Mouse (Mus musculus) brain, embryonic 14.5 days (tissue): Measurements from ENCODE around the gene Pex26. TPM values are rescaled to one million over a fixed set of nuclear protein-coding genes. Genes with fewer than 3 reads are reported as not detected.
A peak's percentile ranks its signal among the peaks of the same experiment; 100 is the strongest.

ENCODE experiments used
- DNase-seq: peaks from one replicate; pipeline ENCODE4 v3.0.0-alpha.2; 2011; ENCODE audit warnings: low read depth
- CTCF ChIP-seq: fragments of 200-500 bp; IDR thresholded peaks from 2 replicates; pipeline ENCODE4 v1.5.1; 2012; ENCODE audit warnings: inconsistent platforms, mild to moderate bottlenecking, moderate library complexity, borderline replicate concordance; ENCODE audit not compliant: insufficient read depth, insufficient read length; ENCODE audit errors: extremely low read depth
- POLR2A ChIP-seq: fragments of 200-500 bp; IDR thresholded peaks from 2 replicates; pipeline ENCODE4 v1.6.1; 2012; ENCODE audit warnings: mild to moderate bottlenecking, inconsistent platforms, borderline replicate concordance; ENCODE audit not compliant: poor library complexity, insufficient read depth, insufficient read length, severe bottlenecking; ENCODE audit errors: extremely low read depth
- polyA plus RNA-seq: library from polyadenylated mRNA; depleted of rRNA; stranded (reverse); fragments of >200 nt; gene quantifications from 2 replicates; pipeline ENCODE4 v1.2.3, GENCODE M21; 2012; rRNA removed

Gene Pex26
- polyA plus RNA-seq: 23.3 and 25.3 TPM in 2 replicates

DNA sequence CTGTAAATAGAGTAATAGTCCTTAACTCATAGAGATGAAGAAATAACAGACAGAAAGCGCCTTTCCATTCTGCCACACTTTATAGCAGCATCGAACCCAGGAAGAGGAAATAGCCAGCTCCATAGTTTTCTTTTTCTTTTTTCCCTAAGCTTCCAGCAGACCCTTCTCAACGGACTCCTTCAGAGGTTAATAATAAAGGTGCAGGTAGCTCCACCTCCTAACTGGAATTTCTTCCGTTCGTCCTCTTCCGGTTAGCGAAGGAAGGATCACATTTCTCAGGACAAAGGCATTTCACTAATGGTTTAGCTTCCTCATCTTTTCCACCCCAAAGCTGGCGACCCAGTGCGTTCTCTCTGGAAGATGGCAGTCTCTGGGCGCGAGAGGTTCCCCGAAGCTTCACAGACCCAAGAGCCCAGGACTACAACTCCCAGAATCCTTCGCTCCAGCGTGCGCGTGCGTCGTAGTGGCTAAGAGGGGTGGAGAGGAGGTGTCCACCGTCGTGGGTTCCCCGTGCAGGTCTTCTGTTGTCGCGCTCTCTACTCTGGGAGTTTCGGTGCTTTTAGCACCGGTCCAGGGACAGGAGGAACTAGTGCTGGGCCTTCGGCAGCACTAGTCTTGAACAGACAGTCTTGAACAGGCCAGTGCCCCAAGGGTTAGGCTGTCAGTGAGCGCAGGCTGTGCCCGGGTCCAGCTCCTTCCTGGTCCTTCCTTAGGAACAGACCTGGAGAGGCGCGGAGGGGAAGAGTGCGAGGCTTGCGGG, at the start of gene Pex26:
TSS of gene Pex26 (plus strand) at position 254 of the 760 bp plus-strand sequence.
- peak; percentile 97 for DNase-seq
- TF ChIP-seq POLR2A (peak; percentile 61; the same call in 1 of the 2 replicates), CTCF (no peak)

DNA sequence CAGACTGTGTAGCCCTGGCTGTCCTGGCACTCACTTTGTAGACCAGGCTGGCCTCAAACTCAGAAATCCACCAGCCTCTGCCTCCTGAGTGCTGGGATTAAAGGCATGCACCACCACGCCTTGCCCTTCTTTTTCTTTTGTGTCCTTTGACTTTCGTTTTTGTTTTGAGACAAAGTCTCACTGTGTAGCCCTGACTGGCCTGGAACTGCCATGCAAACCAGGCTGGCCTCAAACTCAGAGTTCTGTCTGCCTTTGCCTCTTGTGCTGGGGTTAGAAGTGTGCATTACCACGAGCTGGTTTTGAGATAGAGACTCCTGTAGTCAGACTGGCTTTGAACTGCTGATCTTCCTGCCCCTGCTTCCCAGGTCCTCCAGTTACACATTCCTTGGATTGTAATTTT, 49.2 kb upstream of the Pex26 start:
- TF ChIP-seq CTCF (no peak), POLR2A (no peak)
- no peak for DNase-seq

DNA sequence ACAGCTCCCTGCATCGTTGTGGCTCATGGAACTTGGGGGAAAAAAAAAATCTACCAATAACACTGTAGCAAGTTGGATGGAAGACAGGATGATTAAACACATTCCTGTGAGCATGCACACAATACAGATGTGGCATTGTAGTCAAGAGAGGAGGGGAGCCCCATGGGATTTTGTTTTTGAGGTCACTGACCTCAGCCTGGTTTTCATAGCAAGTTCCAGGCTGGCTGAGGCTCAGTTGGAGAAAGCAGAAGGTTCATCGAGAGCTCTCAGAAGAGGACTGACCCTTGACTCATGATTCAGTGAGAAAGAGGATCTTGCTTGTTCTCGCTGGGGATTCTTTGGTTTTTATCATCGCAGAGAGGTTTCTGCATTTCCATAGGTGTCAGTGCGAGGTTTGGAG, 48.6 kb upstream of the Pex26 start:
- TF ChIP-seq POLR2A (no peak), CTCF (no peak)
- no peak for DNase-seq

DNA sequence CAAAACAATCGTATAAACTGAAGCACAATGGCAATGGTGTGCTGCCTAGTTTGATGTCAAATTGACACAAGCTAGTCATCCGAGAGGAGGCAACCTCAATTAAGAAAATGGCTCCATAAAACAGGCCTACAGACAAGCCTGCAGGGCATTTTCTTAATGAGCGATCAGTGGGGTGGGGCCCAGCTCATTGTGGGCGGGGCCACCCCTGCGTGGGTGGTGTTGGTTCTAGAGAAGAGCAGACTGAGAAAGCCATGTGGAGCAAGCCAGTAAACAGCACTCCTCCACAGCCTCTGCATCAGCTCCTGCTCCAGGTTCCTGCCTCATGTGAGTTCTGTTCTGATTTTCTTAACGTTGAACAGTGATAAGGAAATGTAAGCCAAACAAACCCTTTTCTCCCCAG, 46.2 kb upstream of the Pex26 start:
- TF ChIP-seq POLR2A (no peak), CTCF (no peak)
- no peak for DNase-seq

DNA sequence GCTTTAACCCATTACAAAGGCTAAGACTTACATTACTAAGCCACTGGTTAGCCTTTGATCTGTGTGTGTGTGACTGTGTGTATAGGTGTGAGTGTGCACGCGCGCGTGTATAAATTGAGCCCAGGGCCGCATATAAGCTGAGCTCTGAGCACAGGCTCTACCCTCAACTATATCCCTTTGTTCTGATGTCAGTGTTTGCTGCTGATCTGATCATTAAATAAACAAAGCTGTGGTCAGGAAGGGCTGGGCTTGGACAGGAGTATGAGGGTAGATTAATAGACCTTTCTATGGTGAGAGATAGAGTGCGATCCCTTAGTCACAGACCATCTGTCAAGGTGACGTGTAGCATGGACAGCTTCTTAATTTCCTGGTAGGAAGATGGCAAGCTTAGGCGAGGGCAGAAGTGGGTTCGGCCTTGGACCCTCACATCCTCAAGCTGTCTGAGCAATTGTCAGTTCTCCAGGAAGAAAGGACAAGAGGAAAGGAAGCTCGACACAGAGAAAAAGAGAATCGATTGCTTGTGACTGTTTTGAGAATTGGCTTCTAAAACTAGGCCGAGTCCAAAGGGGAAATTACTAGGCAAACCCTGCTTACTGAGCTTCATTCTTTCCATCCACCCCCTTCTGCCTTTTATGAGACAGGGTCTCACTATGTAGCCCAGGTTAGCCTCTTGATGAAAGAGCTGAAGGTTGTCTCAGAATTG, 45.0 kb upstream of the Pex26 start:
- DNase-seq: no peak
- no peak for TF ChIP-seq POLR2A
- TF ChIP-seq CTCF: no peak

DNA sequence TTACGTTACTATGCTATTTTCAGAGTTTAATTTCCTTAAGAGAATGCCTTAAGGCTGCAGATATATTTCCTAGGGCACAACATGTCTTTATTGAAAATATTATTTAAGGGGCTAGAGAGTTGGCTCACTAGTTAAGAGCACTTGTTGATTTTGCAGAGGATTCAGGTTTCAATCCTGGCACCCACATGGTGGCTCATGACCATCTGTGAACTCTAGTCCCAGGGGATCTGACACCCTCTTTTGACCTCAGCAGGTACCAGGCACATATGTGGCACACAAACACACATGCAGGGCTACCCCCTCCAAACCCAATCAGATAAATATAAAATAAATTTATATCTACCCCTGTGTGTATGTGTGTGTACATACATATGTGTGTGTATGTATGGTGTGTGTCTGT, 44.2 kb upstream of the Pex26 start:
- TF ChIP-seq CTCF (no peak), POLR2A (no peak)
- DNase-seq: no peak

DNA sequence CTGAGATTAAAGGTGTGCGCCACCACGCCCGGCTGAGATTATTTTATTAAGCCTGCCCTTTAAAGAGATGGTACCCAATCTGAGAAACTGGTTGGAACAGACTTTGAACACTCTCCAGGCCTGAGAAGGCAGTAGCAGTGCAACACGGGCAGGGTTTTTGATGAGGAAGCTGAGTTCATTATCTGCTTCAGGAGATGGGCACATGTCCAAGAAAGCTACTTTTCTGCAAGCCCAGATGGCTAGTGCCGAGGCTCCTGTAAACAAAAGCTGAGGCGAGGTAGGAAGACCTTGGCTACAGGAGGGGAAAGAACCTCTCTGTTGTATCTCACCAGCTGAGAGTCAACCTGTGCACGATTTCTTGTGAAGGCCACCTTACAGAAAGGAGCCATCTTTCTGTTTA, 41.2 kb upstream of the Pex26 start:
- no peak for TF ChIP-seq POLR2A
- no peak for TF ChIP-seq CTCF
- DNase-seq: peak; percentile 28

DNA sequence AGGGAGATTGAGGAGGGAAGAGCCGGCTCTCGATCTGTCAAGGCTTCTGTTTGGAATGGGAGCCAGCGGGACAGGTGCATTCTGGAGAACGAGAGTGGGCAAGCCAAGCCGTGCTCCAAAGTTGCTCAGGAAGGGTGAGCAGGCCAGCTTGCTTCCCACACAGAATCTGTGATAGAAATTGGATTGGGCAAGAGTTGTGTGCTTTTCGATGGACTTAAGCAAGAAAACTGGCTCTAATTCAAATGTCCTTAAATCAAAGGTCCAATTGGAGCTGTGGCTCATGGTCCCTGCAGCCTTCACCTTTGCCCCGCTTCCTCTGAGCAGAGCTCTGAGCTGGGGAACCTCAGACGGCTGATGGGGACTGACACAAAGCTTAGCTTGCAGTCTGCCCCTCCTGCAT, 40.0 kb upstream of the Pex26 start:
- TF ChIP-seq CTCF (no peak), POLR2A (no peak)
- no peak for DNase-seq

DNA sequence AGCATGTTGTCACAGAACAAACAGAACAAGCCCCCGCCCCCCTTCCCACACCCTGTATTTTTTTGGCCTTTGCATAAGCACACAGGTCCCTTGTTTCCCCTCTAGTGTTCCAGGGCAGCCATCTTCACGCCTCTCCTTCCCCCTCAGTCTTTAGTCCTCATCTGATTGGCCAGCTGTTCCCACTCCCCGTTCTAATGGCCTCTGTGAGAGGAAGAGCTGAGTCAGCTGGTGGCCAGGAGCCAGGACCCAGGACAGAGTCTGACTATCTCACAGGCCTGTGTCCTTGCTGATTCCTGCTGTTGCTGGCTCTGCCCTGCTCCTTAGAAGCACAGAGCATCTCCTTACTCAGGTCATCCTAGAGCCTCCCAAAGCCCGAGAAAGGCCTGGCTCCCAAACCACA, 39.4 kb upstream of the Pex26 start:
- DNase-seq: peak; percentile 67
- TF ChIP-seq CTCF: no peak
- no peak for TF ChIP-seq POLR2A

DNA sequence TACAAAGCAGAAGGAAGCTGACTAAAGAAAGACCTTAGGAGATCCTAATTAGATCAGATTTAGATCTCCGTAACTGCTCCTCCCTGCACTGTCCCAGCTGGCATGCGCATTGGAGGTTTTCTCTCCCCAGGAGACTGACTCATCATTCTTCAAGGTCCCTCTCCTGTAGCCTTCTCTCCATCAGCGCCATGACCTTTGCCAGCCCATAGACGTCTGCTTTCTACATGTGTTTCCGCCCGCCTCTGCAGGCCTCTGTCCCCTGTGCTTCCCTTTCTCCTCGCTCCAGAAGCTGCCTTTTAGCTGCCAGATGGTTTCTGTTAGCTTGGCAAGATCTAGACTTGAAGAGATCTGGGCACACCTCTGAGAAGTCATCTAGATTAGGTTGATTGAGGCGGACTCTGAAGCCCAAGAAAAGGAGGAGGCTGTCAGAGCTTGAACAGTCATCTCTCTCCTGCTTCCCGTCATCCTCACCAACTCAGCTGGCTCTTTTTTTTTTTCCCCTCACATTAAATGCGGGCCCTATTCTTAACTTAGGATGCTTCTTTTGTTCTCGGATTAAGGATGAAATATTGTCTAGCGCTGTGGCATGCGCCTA, 38.4 kb upstream of the Pex26 start:
- TF ChIP-seq POLR2A (no peak), CTCF (no peak)
- DNase-seq: peak; percentile 33

DNA sequence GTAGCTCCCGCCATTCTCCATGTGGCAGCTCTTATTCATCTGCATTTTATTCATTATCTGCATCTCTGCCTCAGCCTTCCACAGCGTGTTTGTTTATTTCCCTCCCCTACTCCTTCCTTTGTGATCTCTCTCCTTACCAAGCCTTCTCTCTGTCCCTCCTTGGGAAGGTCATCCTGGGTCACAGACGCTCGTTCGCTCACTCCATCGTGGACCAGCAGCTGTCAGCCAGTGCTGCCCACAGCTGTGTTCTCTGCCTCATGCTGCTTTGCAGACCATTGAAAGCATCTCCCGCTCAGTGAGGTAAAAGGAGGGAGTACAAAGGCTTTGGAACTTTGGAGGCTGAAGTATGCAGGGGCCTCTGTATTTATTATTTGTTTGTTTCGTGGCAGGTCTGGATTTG, 37.6 kb upstream of the Pex26 start:
- no peak for TF ChIP-seq POLR2A
- TF ChIP-seq CTCF: no peak
- DNase-seq: peak; percentile 12
